Mouse (Mus musculus) C2C12 (cell line): Measurements from ENCODE around the gene Miox.

Source experiments
- CEBPB ChIP-seq: IDR thresholded peaks from one replicate; pipeline ENCODE4 v1.6.1; 2011; ENCODE audit warnings: low read depth, mild to moderate bottlenecking, control low read depth, moderate library complexity
- CTCF ChIP-seq: IDR thresholded peaks from one replicate; pipeline ENCODE4 v1.5.1; 2011; ENCODE audit not compliant: control insufficient read depth, insufficient read depth, insufficient read length
- FOSL1 ChIP-seq: IDR thresholded peaks from one replicate; pipeline ENCODE4 v1.8.0; 2011; ENCODE audit warnings: mild to moderate bottlenecking, low read length; ENCODE audit not compliant: poor library complexity, insufficient read depth, severe bottlenecking
- MAX ChIP-seq: IDR thresholded peaks from one replicate; pipeline ENCODE4 v1.6.1; 2011; ENCODE audit warnings: mild to moderate bottlenecking, control low read depth
- MYOD1 ChIP-seq: IDR thresholded peaks from one replicate; pipeline ENCODE4 v1.6.1; 2011; ENCODE audit warnings: low read depth; ENCODE audit not compliant: control insufficient read depth, insufficient read length
- USF1 ChIP-seq: IDR thresholded peaks from one replicate; pipeline ENCODE4 v1.6.1; 2011; ENCODE audit warnings: low read depth, mild to moderate bottlenecking, control low read depth, moderate library complexity

DNA sequence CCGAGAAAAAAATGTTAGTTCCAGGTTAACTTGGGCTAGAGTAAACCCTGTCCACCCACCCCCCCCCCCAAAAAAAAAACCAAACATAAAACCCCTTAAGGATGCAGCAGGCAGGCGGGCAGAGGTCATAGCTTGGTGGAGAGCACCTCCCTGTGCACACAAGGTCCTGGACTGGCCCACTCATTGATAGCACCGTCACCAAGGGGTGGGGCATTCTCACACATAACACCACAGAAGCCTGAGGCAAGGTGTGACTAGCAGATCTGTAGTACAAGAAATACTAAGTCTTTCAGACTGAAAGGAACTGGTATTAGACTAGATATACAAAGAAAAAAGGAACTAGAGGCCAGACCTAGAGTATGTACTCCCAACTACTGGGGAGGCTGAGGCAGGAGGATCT, 42.7 kb upstream of the Miox start:
- TF ChIP-seq FOSL1 (no peak), CEBPB (no peak), MYOD1 (no peak), MAX (no peak), CTCF (no peak), USF1 (no peak)
